Mouse (Mus musculus) 3134 (cell line): ENCODE data around the gene Ccdc96.

Experiments used
- DNase-seq: peaks from one replicate; pipeline ENCODE4 v3.0.0-alpha.2; 2011; ENCODE audit warnings: low spot score; ENCODE audit not compliant: insufficient read length; ENCODE audit errors: extremely low read depth

Ccdc96 gene

DNA sequence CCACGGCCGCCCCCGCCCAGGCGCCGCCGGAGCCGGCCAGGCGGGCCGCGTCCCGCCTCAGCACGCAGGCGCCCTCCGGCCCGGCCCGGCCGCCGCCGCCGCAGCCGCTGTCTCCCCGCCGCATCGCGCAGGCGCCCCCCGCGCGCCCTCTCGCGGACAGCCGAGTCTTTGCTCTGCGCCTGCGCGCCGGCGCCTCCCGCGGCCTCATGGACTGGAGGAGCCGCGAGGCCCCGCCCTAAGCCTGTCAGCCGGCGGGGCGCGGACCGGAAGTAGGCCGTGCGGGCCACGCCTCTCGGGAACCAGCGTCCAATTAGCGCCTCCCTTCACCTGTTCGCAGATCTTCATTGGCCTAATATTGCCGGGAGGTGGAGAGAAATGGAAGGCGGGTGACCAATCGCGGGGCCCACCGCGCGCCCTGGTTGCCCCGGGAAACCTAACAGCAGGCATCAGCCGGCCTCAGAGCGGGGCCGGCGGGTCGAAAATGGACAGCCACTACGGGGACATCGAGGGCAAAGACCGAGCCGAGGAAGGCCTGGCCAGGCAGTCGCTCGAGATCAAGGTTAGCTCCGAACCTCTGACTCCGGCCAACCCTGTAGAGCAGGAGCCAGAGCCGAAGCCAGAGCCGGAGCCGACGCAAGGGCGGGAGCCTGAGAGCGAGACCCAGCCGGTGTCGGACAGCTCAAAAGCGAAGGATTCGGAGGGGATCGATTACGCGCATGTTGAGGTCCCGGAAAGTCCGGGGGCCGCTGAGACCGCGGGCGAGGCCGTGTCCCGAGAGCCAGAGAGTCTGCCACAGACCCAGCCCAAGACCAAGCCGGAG is at the start of gene Ccdc96, which contains the start of gene Tada2b:
TSS of gene Ccdc96 (plus strand) at position 418 of the 820 bp plus-strand sequence.
TSS of gene Tada2b (minus strand) at position 115 of the 820 bp plus-strand sequence.
- DNase-seq = peak; percentile 99

- no peak for DNase-seq
Measured at GRCm38 (mm10) chr5:36436858-36437257, 47.5 kb upstream of the Ccdc96 start.

DNA sequence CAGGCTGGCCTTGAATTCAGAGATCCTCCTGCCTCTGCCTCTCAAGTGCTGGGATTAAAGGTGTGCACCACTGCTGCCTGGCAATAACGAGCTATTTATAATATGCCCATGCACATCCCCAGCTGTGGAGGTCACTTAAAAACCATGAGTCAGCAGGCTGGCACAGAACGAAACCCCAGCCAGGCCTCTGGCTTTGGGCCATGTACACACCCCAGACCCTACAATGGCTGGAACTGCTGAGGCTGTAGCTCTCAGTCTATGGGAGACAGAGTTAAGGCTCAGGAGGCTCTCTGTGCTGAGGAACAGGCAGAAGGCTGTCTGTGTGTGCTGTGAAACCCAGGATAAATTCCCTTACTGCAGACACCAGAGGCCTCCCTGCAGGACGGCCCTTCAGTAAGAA is 43.6 kb upstream of the Ccdc96 start:
- peak; percentile 28 for DNase-seq

- no peak for DNase-seq
Measured at GRCm38 (mm10) chr5:36444611-36445010, 39.8 kb upstream of the Ccdc96 start.

- no peak for DNase-seq
Measured at GRCm38 (mm10) chr5:36445028-36445427, 39.4 kb upstream of the Ccdc96 start.

DNA sequence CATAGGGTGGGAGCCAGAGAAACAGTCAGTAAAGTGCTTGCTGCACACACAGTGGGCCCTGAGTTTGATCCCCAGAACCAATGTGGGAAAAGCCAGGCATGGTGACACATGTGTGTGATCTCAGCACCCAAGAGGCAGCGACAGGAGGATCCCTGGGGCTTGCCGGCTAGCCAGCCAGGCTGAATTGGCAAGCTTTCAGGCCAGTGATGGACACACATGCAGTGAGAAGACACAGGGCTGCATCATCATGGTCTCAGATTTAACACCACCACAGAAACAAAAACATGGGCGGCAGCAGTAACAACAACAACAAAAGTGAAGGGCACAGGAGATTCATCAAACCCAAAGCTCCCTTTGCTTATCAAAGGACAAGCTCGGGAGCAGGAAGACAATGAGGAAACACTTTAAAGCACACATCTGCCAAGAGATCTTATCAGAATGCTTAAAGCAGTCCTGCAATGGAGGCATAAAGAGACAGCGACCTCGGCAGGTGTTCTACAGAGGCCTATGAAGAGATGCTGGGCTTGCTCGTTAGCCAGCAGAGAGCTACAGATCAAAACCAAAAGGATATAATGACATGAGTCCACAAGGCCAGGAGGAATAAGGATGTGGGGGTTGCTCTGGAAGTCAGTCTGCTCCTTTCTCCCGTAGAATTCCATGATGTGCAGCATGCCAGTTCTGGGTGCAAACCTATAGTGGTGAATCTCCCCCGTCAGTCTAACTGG is 38.1 kb upstream of the Ccdc96 start:
- no peak for DNase-seq

- no peak for DNase-seq
Measured at GRCm38 (mm10) chr5:36447872-36448271, 36.5 kb upstream of the Ccdc96 start.

- DNase-seq = no peak
Measured at GRCm38 (mm10) chr5:36449710-36450358, 34.6 kb upstream of the Ccdc96 start.

DNA sequence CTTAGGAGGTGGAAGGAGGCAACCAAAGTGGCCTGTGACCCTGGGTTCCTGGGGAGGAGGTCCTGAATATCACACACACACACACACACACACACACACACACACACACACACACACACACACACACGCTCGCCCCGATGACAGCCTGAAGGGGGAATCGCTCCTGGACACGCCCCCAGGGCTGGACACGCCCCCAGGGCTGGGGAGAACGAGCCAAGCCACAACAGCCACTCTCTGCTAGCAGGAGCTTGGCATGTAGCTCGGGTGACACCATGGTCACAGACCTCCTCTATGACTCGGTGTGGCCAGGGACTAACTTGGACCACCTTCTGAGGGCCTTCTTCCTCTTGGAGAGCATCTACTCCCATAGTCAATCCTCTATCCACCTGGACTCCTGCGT is 33.3 kb upstream of the Ccdc96 start:
- peak; percentile 30 for DNase-seq

- no peak for DNase-seq
Measured at GRCm38 (mm10) chr5:36451872-36452389, 32.5 kb upstream of the Ccdc96 start.

- no peak for DNase-seq
Measured at GRCm38 (mm10) chr5:36452821-36453220, 31.6 kb upstream of the Ccdc96 start.

DNA sequence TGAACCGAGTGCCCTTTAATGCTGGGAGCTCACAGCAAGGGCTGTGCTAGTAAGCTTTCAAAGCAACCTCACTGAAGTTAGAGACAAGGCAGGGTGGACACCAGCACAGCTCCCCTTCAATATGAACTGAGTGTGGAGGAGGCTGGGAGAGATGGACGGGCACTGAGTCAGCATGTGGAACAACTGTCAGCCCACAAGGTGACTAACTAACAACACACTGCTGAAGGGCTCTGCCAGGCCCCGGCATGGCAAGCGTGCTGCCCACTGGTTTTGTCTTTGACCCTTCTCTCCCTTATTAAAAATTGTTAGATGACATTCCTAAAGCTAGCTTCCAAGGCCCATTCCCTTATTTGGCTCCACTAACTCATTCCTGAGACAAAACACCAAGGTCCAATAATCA is 26.7 kb upstream of the Ccdc96 start:
- peak; percentile 50 for DNase-seq

DNA sequence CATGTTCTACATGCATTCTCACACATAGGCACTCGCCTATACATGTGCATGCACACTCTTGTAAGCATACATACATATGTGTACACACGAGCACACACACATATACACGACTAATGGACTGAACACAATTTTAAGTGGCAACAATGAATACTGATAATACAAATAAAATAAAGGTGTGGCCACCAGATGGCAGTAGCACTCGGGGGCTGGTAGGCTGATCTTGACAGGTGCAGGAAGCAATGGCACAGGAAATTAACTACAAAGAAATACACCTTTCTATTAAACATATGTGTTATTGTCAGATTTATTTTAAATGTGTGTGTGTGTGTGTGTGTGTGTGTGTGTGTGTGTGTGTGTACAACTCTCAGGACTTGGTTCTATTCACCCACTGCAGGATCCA is 25.5 kb upstream of the Ccdc96 start:
- DNase-seq = no peak

GRCm38 (mm10) chr5:36460712-36461111 is 23.7 kb upstream of the Ccdc96 start:
- peak; percentile 51 for DNase-seq

DNA sequence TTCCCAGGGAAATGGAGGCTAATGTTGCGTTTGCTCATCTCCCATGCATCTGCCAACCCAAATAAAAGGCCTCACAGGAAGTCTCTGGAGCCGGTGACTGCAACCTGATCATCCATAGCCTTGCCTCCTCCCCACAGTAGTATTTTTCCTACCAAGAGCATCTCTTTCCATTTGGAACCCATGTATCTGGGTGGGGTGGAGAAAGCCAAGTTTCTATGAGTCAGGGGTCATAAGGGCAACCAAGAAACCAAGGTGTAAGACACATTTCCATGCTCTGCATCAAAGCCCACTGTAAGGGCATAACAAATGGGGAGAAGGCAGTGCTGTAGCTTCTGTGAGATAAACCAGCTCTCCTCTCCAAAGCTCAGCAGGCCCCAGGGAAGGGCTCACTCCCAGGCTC is 23.2 kb upstream of the Ccdc96 start:
- peak; percentile 66 for DNase-seq

DNA sequence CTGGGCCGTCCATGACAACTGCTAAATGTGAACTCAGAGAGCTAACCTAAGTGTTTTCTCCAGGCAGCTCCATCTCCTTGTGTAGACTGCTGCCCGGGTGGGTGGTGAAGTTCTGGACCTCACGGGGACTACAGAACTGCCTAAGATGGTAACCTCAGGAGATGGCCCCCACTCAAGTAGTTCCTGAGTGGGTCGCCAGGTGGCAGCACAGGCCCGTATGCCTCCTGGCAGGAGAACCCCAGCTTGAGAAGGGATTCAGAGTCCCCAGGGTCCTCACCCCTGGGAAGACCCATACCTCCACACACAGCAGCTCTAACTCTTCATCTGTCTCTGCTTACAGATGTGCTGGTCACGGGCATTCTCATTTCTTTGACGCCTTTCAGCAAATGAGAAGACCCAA is 21.6 kb upstream of the Ccdc96 start:
- DNase-seq = peak; percentile 59

GRCm38 (mm10) chr5:36463391-36463790 is 21.0 kb upstream of the Ccdc96 start:
- DNase-seq = no peak

GRCm38 (mm10) chr5:36464709-36465661 is 19.4 kb upstream of the Ccdc96 start, which contains the start of gene Grpel1:
TSS of gene Grpel1 (plus strand) at chr5:36464998.
- peak; percentile 95 for DNase-seq

DNA sequence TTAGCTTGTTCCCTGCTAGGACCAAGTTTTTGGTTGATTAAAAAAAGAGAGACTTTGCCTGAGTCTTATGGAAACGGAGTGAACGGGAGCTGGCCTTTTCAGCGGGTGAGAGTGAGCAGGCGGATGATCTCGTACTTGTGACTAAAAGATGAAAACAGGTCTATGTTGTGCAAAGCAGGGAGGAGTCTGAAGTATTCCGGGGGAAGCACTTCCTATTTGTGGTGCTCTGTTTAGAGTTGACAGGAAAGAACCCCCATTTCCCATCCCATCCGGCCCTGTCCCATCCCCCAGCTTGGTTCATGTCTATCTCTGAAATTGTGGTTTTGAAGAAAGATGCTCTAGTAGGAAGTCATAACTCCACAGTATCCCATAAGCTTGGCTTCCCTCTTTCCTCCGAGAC is 18.5 kb upstream of the Ccdc96 start:
- no peak for DNase-seq

DNA sequence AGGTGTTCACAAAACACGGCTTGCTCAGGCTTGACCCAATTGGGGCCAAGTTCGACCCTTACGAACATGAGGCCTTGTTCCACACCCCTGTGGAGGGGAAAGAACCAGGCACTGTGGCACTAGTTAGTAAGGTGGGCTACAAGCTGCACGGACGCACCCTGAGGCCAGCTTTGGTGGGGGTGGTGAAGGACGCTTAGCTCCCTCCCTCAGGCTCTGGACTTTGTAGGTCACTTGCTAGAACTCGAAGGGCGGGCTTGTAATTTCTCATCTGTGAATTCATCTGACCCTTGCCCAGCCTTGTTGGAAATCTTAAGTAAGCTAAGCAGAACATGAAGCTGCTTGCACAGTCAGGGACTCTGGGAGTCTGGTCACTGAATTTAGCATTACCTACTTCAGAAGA is 13.2 kb upstream of the Ccdc96 start:
- no peak for DNase-seq
